Mouse (Mus musculus) ES-E14 (cell line): Measurements from ENCODE around the gene Ap1s3. TPM values are rescaled to one million over a fixed set of nuclear protein-coding genes. Genes with fewer than 3 reads are reported as not detected.
"Not testable (repeated sequence)": the region's sequence is repeated elsewhere in the genome, so short reads cannot be mapped to it uniquely, and the experiment has no call there.

Experiments used
- DNase-seq: peaks from one replicate; pipeline ENCODE4 v3.0.0-alpha.2; 2013; ENCODE audit warnings: low read depth, low spot score
- H3K27ac ChIP-seq: 2 replicates; pipeline ENCODE4 v1.5.1; 2012; ENCODE audit warnings: low read depth, mild to moderate bottlenecking, low read length, moderate library complexity, mixed read lengths; ENCODE audit not compliant: poor library complexity, insufficient read depth, severe bottlenecking
- H3K36me3 ChIP-seq: 2 replicates; pipeline ENCODE4 v1.6.1; 2012; ENCODE audit warnings: mild to moderate bottlenecking, low read length, moderate library complexity, mixed read lengths; ENCODE audit not compliant: control insufficient read depth, poor library complexity, insufficient read depth, severe bottlenecking
- H3K4me1 ChIP-seq, 2 experiments: fragments of 150-350 bp in 1 of 2; sonication (generic) in 1 of 2; 2 replicates each; pipeline ENCODE4 v1.6.1; 2012; ENCODE audit warnings: low read length in 2 of 2, mild to moderate bottlenecking in 1 of 2, mixed read lengths in 1 of 2; ENCODE audit not compliant: control insufficient read depth in 2 of 2, insufficient read depth in 2 of 2, poor library complexity in 1 of 2
- H3K4me3 ChIP-seq, 2 experiments: fragments of 150-350 bp in 1 of 2; sonication (generic) in 1 of 2; 2 replicates each; pipeline ENCODE4 v1.5.1; 2012; ENCODE audit warnings: low read length in 2 of 2, low read depth in 1 of 2, mild to moderate bottlenecking in 1 of 2, mixed read lengths in 1 of 2; ENCODE audit not compliant: insufficient read depth in 1 of 2, poor library complexity in 1 of 2, severe bottlenecking in 1 of 2
- H3K9ac ChIP-seq: 2 replicates; pipeline ENCODE4 v1.6.1; 2012; ENCODE audit warnings: low read depth, mild to moderate bottlenecking, low read length, mixed read lengths; ENCODE audit not compliant: poor library complexity, insufficient read depth, severe bottlenecking
- H3K9me3 ChIP-seq: fragments of 150-350 bp; sonication (generic); 2 replicates; pipeline ENCODE4 v1.6.1; 2012; ENCODE audit warnings: low read depth, mild to moderate bottlenecking, low read length; ENCODE audit not compliant: control insufficient read depth, insufficient read depth
- CHD2 ChIP-seq: IDR thresholded peaks from 2 replicates; pipeline ENCODE4 v1.6.1; 2014; ENCODE audit warnings: mild to moderate bottlenecking, low read depth, low read length, inconsistent platforms
- HCFC1 ChIP-seq: IDR thresholded peaks from 2 replicates; pipeline ENCODE4 v1.6.1; 2012; ENCODE audit warnings: low read length, inconsistent platforms, borderline replicate concordance; ENCODE audit not compliant: insufficient read depth
- MAFK ChIP-seq: IDR thresholded peaks from 2 replicates; pipeline ENCODE4 v1.6.1; 2014; ENCODE audit warnings: mild to moderate bottlenecking, low read depth, low read length, inconsistent platforms; ENCODE audit not compliant: insufficient read depth
- ZC3H11A ChIP-seq: IDR thresholded peaks from 2 replicates; pipeline ENCODE4 v1.6.1; 2012; ENCODE audit warnings: low read depth, mild to moderate bottlenecking, inconsistent platforms, low read length, borderline replicate concordance
- ZNF384 ChIP-seq: IDR thresholded peaks from 2 replicates; pipeline ENCODE4 v1.6.1; 2012; ENCODE audit warnings: low read depth, low read length, inconsistent platforms
- in situ Hi-C, 2 experiments: fragments of 600-800 bp; cut with MboI; formaldehyde crosslinking; loops; one replicate each; pipeline ENCODE4 v1.15.1; 2025; ENCODE audit warnings: low sequenced_read_pairs in 2 of 2, inconsistent platforms in 1 of 2; ENCODE audit not compliant: unreplicated experiment in 2 of 2
- total RNA-seq: library from RNA; depleted of rRNA; stranded (reverse); fragments of 300-350 nt; gene quantifications from 2 replicates; pipeline ENCODE4 v1.2.3, GENCODE M21; 2012

Gene Ap1s3
- total RNA-seq, 1 experiment: 4.7 TPM

GRCm38 (mm10) chr1:79619434-79619833 lies 52.3 kb downstream of the Ap1s3 start:
- H3K9ac ChIP-seq: no peak overlapping the region
- DNase-seq: no peak
- H3K4me1 ChIP-seq: no peaks in the 10 kb centered on the region
- in situ Hi-C loops: no loop called here
- H3K27ac ChIP-seq: no peak overlapping the region
- no peak overlapping the region for H3K4me3 ChIP-seq
- no peaks in the 10 kb centered on the region; the same call in 1 of the 2 replicates for H3K36me3 ChIP-seq
- no peak for TF ChIP-seq ZNF384
- no peak for TF ChIP-seq HCFC1
- TF ChIP-seq CHD2: no peak
- no peak for TF ChIP-seq MAFK
- no peak for TF ChIP-seq ZC3H11A
- no peaks in the 10 kb centered on the region for H3K9me3 ChIP-seq

GRCm38 (mm10) chr1:79616492-79616891 lies 55.3 kb downstream of the Ap1s3 start:
- no peak for DNase-seq
- in situ Hi-C loops: no loop called here
- TF ChIP-seq ZNF384: no peak
- no peak for TF ChIP-seq HCFC1
- TF ChIP-seq MAFK: no peak
- no peak for TF ChIP-seq CHD2
- no peak for TF ChIP-seq ZC3H11A
- H3K4me1 ChIP-seq: no peaks in the 10 kb centered on the region
- no peaks in the 10 kb centered on the region for H3K36me3 ChIP-seq
- H3K27ac ChIP-seq: no peak overlapping the region
- no peaks in the 10 kb centered on the region for H3K9me3 ChIP-seq
- H3K4me3 ChIP-seq: no peak overlapping the region
- H3K9ac ChIP-seq: no peak overlapping the region

- H3K27ac ChIP-seq: no peak overlapping the region
Observed at GRCm38 (mm10) chr1:79614456-79614855, 57.3 kb downstream of the Ap1s3 start.

GRCm38 (mm10) chr1:79611271-79611670 lies 60.5 kb downstream of the Ap1s3 start:
- peak; percentile 40 for DNase-seq
- H3K9ac ChIP-seq, H3K4me1 ChIP-seq, H3K36me3 ChIP-seq, H3K9me3 ChIP-seq, in situ Hi-C loops, H3K4me3 ChIP-seq, H3K27ac ChIP-seq: not testable (repeated sequence)

More at GRCm38 (mm10) chr1:79614456-79614855, 57.3 kb downstream of the Ap1s3 start:
- Histone ChIP-seq H3K4me1 (no peaks in the 10 kb centered on the region), H3K9ac (no peak overlapping the region), H3K36me3 (no peaks in the 10 kb centered on the region), H3K9me3 (no peaks in the 10 kb centered on the region), H3K4me3 (no peak overlapping the region)
- in situ Hi-C loops: no loop called here
- no peak for TF ChIP-seq MAFK
- no peak for TF ChIP-seq ZC3H11A
- no peak for TF ChIP-seq ZNF384
- peak; percentile 16 for DNase-seq

- H3K9ac ChIP-seq, H3K4me3 ChIP-seq, H3K36me3 ChIP-seq, DNase-seq, H3K4me1 ChIP-seq, in situ Hi-C loops, H3K27ac ChIP-seq, H3K9me3 ChIP-seq: not testable (repeated sequence)
Observed at GRCm38 (mm10) chr1:79608856-79609255, 62.9 kb downstream of the Ap1s3 start.
